7 mouse cellular contexts compared by ENCODE assay signal in genomic region chr8:92356613-92357375, GRCm38 (mm10). TPM values are rescaled to one million over a fixed set of nuclear protein-coding genes. Genes with fewer than 3 reads are reported as not detected.
DNase-seq lines count a peak whose midpoint lies in the region; ATAC-seq and TF ChIP-seq lines count a peak whose summit lies in the region.

No protein-coding gene starts in this region.

- H3K4me3 ChIP-seq in liver, adult 2 months (ENCODE audit: insufficient read depth, low read depth, low read length): peak overlapping the region; percentile 57; the same call in 1 of the 2 replicates
- H3K4me3 ChIP-seq in forebrain, embryonic 10.5 days: peak overlapping the region; percentile 67
- peak overlapping the region; percentile 77 for H3K4me3 ChIP-seq in intestine, embryonic 15.5 days (replicated peaks)
- peak overlapping the region; percentile 95 for H3K4me3 ChIP-seq in myocyte

- TF ChIP-seq POLR2A in liver, adult 2 months (IDR thresholded peaks at IDR 0.05; ENCODE audit: extremely low read depth, insufficient read depth, low read length): no peak
- TF ChIP-seq POLR2A in myocyte (IDR thresholded peaks at IDR 0.05; ENCODE audit: insufficient read length, low read depth): no peak

- TF ChIP-seq CTCF in liver, adult 2 months (IDR thresholded peaks at IDR 0.05; ENCODE audit: low read depth, low read length): no peak

- ATAC-seq in intestine, embryonic 15.5 days: no peak; the same call in 1 of the 2 replicates

- H3K9me3 ChIP-seq in forebrain, embryonic 10.5 days: no peaks in the 10 kb centered on the region
- no peaks in the 10 kb centered on the region for H3K9me3 ChIP-seq in intestine, embryonic 15.5 days

- H3K4me1 ChIP-seq in liver, adult 2 months (ENCODE audit: control insufficient read depth, insufficient read depth, low read length): peaks cover 3% of the 10 kb centered on the region
- H3K4me1 ChIP-seq in forebrain, embryonic 10.5 days: peaks cover 82% of the 10 kb centered on the region
- peaks cover 34% of the 10 kb centered on the region for H3K4me1 ChIP-seq in intestine, embryonic 15.5 days (replicated peaks)

- H3K27ac ChIP-seq in liver, adult 2 months (replicated peaks; ENCODE audit: insufficient read depth, low read depth, low read length): no peak overlapping the region
- H3K27ac ChIP-seq in forebrain, embryonic 10.5 days: peak overlapping the region; percentile 85
- no peak overlapping the region for H3K27ac ChIP-seq in intestine, embryonic 15.5 days

- no peak for DNase-seq in liver, adult 2 months (ENCODE audit: extremely low read depth, low read depth, low spot score)
- DNase-seq in liver (no peak), MN1 (ENCODE audit: low spot score) (no peak)
- no peak for DNase-seq in forebrain, embryonic 10.5 days (ENCODE audit: extremely low spot score, low spot score)
- DNase-seq in right cerebral cortex, postnatal 25 days: no peak

- peak overlapping the region; percentile 98 for H3ac ChIP-seq in myocyte (ENCODE audit: control insufficient read depth, insufficient read length)

- peak overlapping the region; percentile 94 for H3K4me2 ChIP-seq in intestine, embryonic 15.5 days (replicated peaks)
- peak overlapping the region; percentile 85 for H3K4me2 ChIP-seq in myocyte (ENCODE audit: low read depth)

- no peaks in the 10 kb centered on the region for H3K79me2 ChIP-seq in liver, adult 2 months (ENCODE audit: control insufficient read depth, insufficient read depth, low read length)
- peaks cover 47% of the 10 kb centered on the region for H3K79me2 ChIP-seq in myocyte (ENCODE audit: control insufficient read depth, insufficient read depth)

- H3K36me3 ChIP-seq in liver, adult 2 months (ENCODE audit: control insufficient read depth, insufficient read depth, low read length): no peaks in the 10 kb centered on the region
- peaks cover 8% of the 10 kb centered on the region; the same call in 1 of the 2 replicates for H3K36me3 ChIP-seq in forebrain, embryonic 10.5 days (replicated peaks)
- no peaks in the 10 kb centered on the region for H3K36me3 ChIP-seq in intestine, embryonic 15.5 days
- H3K36me3 ChIP-seq in myocyte (ENCODE audit: control insufficient read depth, insufficient read depth): peaks cover 6% of the 10 kb centered on the region

- 3% methylated on average over 40 of the region's 40 CpGs for WGBS in liver, adult 2 months
- under 1% methylated on average over 40 of the region's 40 CpGs for WGBS in forebrain, embryonic 10.5 days
- 1% methylated on average over 40 of the region's 40 CpGs for WGBS in intestine, embryonic 15.5 days

- H3K9ac ChIP-seq in liver, adult 2 months (ENCODE audit: low read depth, low read length): no peak overlapping the region
- 0 out of 2 replicates have a peak overlapping the region, but pooled peaks have one; percentile 8 for H3K9ac ChIP-seq in intestine, embryonic 15.5 days

- H3K27me3 ChIP-seq in liver, adult 2 months (ENCODE audit: control insufficient read depth, insufficient read depth, low read length): peaks cover 38% of the 10 kb centered on the region
- H3K27me3 ChIP-seq in forebrain, embryonic 10.5 days (ENCODE audit: poor library complexity, severe bottlenecking): peaks cover 90% of the 10 kb centered on the region
- H3K27me3 ChIP-seq in intestine, embryonic 15.5 days (replicated peaks): peaks cover 71% of the 10 kb centered on the region
- no peaks in the 10 kb centered on the region for H3K27me3 ChIP-seq in myocyte (ENCODE audit: control insufficient read depth, insufficient read depth, insufficient read length)

TF ChIP-seq in myocyte, 11 proteins besides CTCF, POLR2A, EP300 and RAD21:
- TF ChIP-seq MYOD1 (IDR thresholded peaks at IDR 0.05; ENCODE audit: control insufficient read depth in 1 of 3, insufficient read length in 2 of 3, low read depth in 2 of 3) (peak in 1 of 3 experiments; percentile 41), CEBPB (IDR thresholded peaks at IDR 0.05; ENCODE audit: insufficient read depth, poor library complexity, severe bottlenecking) (no peak)

RNA-seq across cellular contexts. Expression of gene Irx5, which starts 0.6 kb away (rescaled TPM):
- not detected in 2 replicates for total RNA-seq in liver, adult 2 months (2014; rRNA removed)
- polyA plus RNA-seq in liver, adult 2 months (2012; rRNA removed): not detected in 2 replicates
- 4.4 and 4.9 TPM in 2 replicates for polyA plus RNA-seq in forebrain, embryonic 10.5 days (2016; fragmentation: Nextera tagmentation; extraction: Ambion mirVana)
- polyA plus RNA-seq in intestine, embryonic 15.5 days (2015; fragmentation: Nextera tagmentation; extraction: Ambion mirVana): 0.11 and 0.13 TPM in 2 replicates
- polyA plus RNA-seq in myocyte (2012; fragmentation: generic; extraction: Trizol): 8.2 TPM
